Mouse (Mus musculus): ENCODE results near the gene Kctd11. TPM values are rescaled to one million over a fixed set of nuclear protein-coding genes. Genes with fewer than 3 reads are reported as not detected.

Gene Kctd11
- polyA plus RNA-seq, 1 experiment from 2014 or later: 3.3 TPM

GRCm38 (mm10) chr11:69886907-69887635 is 5.9 kb upstream of the Kctd11 start:
- Histone ChIP-seq H3K4me2 (no peak overlapping the region), H3K9me3 (no peaks in the 10 kb centered on the region), H3K27ac (replicated peaks) (no peak overlapping the region), H3K4me1 (replicated peaks) (peaks cover 5% of the 10 kb centered on the region; the same call in 1 of the 2 replicates), H3K36me3 (no peaks in the 10 kb centered on the region), H3K9ac (no peak overlapping the region), H3K27me3 (peaks cover 2% of the 10 kb centered on the region; the same call in 1 of the 2 replicates), H3K4me3 (no peak overlapping the region)
- 78% methylated on average over 8 of the region's 8 CpGs for WGBS
- no peak for ATAC-seq (ENCODE audit: low read depth)

- Histone ChIP-seq H3K27me3 (peaks cover 10% of the 10 kb centered on the region), H3K4me2 (no peak overlapping the region), H3K9ac (no peak overlapping the region), H3K4me1 (replicated peaks) (peaks cover 22% of the 10 kb centered on the region), H3K4me3 (no peak overlapping the region), H3K36me3 (no peaks in the 10 kb centered on the region), H3K9me3 (no peaks in the 10 kb centered on the region), H3K27ac (replicated peaks) (no peak overlapping the region)
- ATAC-seq (ENCODE audit: low read depth): no peak
- 81% methylated on average over 8 of the region's 8 CpGs for WGBS
Measured at GRCm38 (mm10) chr11:69884663-69885062, 3.5 kb upstream of the Kctd11 start.

DNA sequence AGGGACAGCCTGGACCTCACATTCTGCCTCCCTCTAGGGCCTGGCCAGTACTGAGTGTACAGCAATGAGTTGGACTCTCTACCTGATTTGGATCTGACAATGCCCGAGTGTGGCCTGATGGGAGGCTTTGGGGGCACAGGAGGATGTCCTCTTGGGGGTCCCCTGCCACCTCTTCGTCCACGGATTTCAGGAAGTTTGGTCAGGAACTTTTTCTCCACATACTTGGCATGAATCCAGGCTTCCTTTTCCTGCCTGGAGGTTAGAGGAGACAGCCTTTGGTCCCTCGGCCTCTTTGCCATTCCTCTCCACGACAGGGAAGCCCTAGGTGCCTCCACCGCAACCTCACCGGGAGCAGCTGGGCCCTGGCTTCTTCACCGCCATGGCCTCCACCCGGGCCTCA is 3.0 kb upstream of the Kctd11 start:
- Histone ChIP-seq H3K9me3 (no peaks in the 10 kb centered on the region), H3K27me3 (peaks cover 14% of the 10 kb centered on the region), H3K4me3 (no peak overlapping the region), H3K36me3 (no peaks in the 10 kb centered on the region), H3K9ac (no peak overlapping the region), H3K4me1 (replicated peaks) (peaks cover 26% of the 10 kb centered on the region), H3K4me2 (no peak overlapping the region), H3K27ac (replicated peaks) (no peak overlapping the region)
- WGBS: 77% methylated on average over 9 of the region's 9 CpGs
- no peak for ATAC-seq (ENCODE audit: low read depth)

DNA sequence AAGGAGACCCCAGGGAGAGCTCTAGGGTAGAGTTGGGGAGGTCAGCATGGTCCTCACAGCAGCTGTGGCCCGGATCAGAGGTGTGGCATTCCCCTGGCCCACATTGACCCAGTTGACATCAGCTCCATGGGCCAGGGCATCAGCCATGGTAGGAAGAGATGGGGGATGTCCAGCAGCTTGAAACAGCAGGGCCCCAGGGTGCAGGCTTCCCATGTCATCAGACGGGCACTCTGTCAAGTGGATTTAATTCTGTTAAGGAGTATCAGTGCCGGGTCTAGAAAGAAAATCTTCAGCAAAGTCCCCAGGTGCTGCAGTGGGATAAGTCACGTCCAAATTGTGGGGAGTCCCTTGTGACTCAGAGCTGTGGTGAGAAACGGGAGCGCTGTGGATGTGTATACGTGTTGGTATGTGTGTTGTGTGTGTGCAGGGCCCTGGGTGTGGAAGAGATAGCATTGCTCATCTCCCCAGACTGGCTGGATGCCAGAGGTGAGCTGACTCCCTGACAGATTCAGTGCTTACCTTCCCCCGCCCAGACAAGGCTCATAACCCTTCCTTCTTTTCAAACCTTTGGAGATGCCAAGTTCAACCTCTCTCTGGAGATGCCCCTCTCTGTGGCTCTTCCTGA is 2.4 kb upstream of the Kctd11 start:
- Histone ChIP-seq H3K9ac (no peak overlapping the region), H3K4me1 (replicated peaks) (peaks cover 28% of the 10 kb centered on the region), H3K4me3 (no peak overlapping the region), H3K4me2 (no peak overlapping the region), H3K27ac (replicated peaks) (no peak overlapping the region), H3K27me3 (peaks cover 15% of the 10 kb centered on the region), H3K36me3 (no peaks in the 10 kb centered on the region), H3K9me3 (no peaks in the 10 kb centered on the region)
- ATAC-seq (ENCODE audit: low read depth): no peak
- WGBS: 86% methylated on average over 8 of the region's 8 CpGs

DNA sequence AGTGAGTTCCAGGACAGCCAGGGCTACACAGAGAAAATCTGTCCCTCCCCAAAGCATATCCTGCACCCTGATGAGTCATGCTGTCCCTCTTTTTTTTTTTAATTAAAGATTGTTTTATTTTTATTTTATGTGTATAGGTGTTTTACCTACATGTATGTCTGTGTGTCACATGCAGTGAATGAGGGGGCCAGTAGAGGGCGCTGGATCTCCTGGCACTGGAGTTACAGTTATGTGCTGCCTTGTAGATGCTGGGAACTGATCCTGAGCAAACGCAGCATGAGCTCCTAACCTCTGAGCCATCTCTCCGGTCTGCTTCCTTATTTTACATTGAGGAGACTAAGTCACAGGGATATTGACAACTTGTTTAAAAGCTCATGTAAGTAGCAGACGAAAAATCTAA is 1.9 kb upstream of the Kctd11 start:
- Histone ChIP-seq H3K9ac (no peak overlapping the region), H3K4me2 (no peak overlapping the region), H3K27ac (replicated peaks) (no peak overlapping the region), H3K27me3 (peaks cover 15% of the 10 kb centered on the region), H3K36me3 (no peaks in the 10 kb centered on the region), H3K4me1 (replicated peaks) (peaks cover 32% of the 10 kb centered on the region), H3K4me3 (no peak overlapping the region), H3K9me3 (no peaks in the 10 kb centered on the region)
- ATAC-seq (ENCODE audit: low read depth): no peak
- WGBS: 65% methylated on average over 4 of the region's 4 CpGs

DNA sequence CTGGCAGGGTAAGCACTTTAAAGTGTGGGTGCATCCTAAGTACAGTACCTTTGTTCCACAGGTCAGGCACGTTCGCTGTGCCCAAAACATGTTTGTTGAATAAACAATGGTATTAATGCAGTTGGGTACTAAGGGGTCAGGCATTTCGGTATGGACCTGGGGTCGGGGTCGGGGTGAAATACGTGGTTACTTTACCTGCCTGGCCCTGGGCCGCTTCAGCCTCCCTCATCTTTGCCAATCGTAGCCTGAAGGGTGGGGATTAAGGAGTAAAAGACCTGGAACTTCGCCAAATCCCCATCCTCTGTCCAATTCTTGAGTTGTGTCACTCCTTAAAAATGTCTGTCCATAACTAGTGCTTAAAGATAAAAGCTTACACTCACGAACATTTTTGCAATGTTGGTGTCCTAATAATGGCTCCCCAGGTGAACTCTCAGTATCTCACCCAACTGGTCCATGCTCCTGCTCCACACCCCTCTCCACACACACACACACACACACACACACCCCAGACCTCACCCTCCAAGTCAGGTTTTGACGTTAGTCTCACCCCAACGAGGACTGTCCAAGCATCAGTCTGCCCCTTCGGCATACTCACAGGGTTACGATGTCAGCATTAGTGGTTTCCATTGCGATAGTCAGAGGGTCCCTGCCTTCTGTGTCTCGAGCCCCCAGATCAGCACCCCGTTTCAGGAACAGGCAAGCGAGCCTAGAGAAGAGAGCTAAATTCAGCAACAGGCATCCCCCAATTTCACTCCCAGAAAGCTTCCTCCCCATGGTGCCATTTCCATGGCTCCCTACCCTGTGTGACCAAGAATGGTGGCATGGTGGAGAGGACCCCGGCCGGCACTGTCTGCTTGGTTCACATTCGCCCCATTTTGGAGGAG is 823 bp upstream of the Kctd11 start:
- Histone ChIP-seq H3K4me1 (replicated peaks) (peaks cover 40% of the 10 kb centered on the region), H3K4me3 (peak overlapping the region; percentile 42), H3K4me2 (peak overlapping the region; percentile 74), H3K27ac (replicated peaks) (peak overlapping the region; percentile 72; the same call in 1 of the 2 replicates), H3K9ac (peak overlapping the region; percentile 65), H3K36me3 (no peaks in the 10 kb centered on the region), H3K9me3 (no peaks in the 10 kb centered on the region), H3K27me3 (peaks cover 15% of the 10 kb centered on the region)
- ATAC-seq (ENCODE audit: low read depth): no peak
- 63% methylated on average over 21 of the region's 21 CpGs for WGBS

DNA sequence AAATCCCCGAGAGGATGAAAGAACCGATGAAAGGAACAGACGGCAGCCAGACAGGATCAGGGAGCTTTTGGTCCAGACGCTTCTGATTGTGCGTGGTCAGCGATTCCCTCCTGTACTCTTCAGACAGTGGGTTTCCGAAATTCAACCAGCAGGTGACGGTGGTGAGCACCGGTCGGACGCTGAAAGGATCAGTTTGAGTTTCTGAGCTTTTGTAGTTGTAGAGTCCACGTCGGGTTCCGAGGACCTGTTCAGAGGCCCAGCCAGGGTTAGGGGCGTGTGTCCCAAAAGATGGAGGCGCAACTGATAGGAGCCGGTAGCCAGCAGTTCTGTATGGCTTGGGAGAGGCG is 727 bp downstream of the Kctd11 start:
- H3K9ac ChIP-seq: peak overlapping the region; percentile 65
- peak; percentile 17 for ATAC-seq (ENCODE audit: low read depth)
- peak overlapping the region; percentile 74 for H3K4me2 ChIP-seq
- peak overlapping the region; percentile 72; the same call in 1 of the 2 replicates for H3K27ac ChIP-seq (replicated peaks)
- no peaks in the 10 kb centered on the region for H3K36me3 ChIP-seq
- WGBS: under 1% methylated on average over 18 of the region's 18 CpGs
- no peaks in the 10 kb centered on the region for H3K9me3 ChIP-seq
- peak overlapping the region; percentile 42 for H3K4me3 ChIP-seq
- peaks cover 15% of the 10 kb centered on the region for H3K27me3 ChIP-seq
- H3K4me1 ChIP-seq (replicated peaks): peaks cover 41% of the 10 kb centered on the region

- Histone ChIP-seq H3K27ac (replicated peaks) (no peak overlapping the region), H3K36me3 (no peaks in the 10 kb centered on the region), H3K27me3 (peaks cover 15% of the 10 kb centered on the region), H3K4me1 (replicated peaks) (peaks cover 41% of the 10 kb centered on the region), H3K4me2 (peak overlapping the region; percentile 74), H3K9ac (peak overlapping the region; percentile 65; the same call in 1 of the 2 replicates), H3K4me3 (peak overlapping the region; percentile 42), H3K9me3 (no peaks in the 10 kb centered on the region)
- ATAC-seq (ENCODE audit: low read depth): no peak
- 55% methylated on average over 15 of the region's 15 CpGs for WGBS
Measured at GRCm38 (mm10) chr11:69879711-69880110, 1.5 kb downstream of the Kctd11 start.

- H3K9ac ChIP-seq: no peak overlapping the region
- H3K27me3 ChIP-seq: peaks cover 15% of the 10 kb centered on the region
- H3K27ac ChIP-seq (replicated peaks): no peak overlapping the region
- no peaks in the 10 kb centered on the region for H3K9me3 ChIP-seq
- 89% methylated on average over 6 of the region's 6 CpGs for WGBS
- no peaks in the 10 kb centered on the region for H3K36me3 ChIP-seq
- H3K4me2 ChIP-seq: peak overlapping the region; percentile 74
- ATAC-seq (ENCODE audit: low read depth): no peak
- no peak overlapping the region for H3K4me3 ChIP-seq
- H3K4me1 ChIP-seq (replicated peaks): peaks cover 41% of the 10 kb centered on the region
Measured at GRCm38 (mm10) chr11:69878952-69879351, 2.3 kb downstream of the Kctd11 start.

DNA sequence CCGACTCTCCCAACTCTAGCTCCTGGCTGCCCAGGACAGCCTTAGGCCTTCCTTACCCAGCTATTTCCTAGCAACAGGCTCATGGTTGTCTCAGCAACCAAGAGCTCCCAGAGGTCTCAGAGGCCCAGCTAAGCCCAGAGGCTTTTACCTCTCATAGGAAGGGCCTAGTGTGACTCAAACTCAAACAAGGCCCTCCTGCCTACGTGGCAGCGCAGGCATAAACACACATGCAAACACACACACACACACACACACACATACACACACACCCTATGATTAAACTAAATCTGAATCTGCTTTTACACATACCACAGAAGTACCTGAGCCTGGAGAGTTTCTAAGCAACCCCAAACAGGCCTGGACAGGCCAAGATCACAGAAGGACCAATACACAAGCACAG is 2.8 kb downstream of the Kctd11 start:
- H3K27ac ChIP-seq (replicated peaks): no peak overlapping the region
- ATAC-seq (ENCODE audit: low read depth): no peak
- no peak overlapping the region for H3K4me3 ChIP-seq
- no peaks in the 10 kb centered on the region for H3K36me3 ChIP-seq
- no peak overlapping the region; the same call in 1 of the 2 replicates for H3K9ac ChIP-seq
- no peaks in the 10 kb centered on the region for H3K9me3 ChIP-seq
- H3K4me1 ChIP-seq (replicated peaks): peaks cover 41% of the 10 kb centered on the region
- H3K4me2 ChIP-seq: no peak overlapping the region
- peaks cover 15% of the 10 kb centered on the region for H3K27me3 ChIP-seq
- WGBS: 81% methylated on average over 3 of the region's 3 CpGs

- Histone ChIP-seq H3K9me3 (no peaks in the 10 kb centered on the region), H3K4me2 (peak within 1 kb of the TSS; percentile 39), H3K4me1 (replicated peaks) (peaks cover 41% of the 10 kb centered on the region), H3K27me3 (peaks cover 15% of the 10 kb centered on the region), H3K4me3 (peak within 1 kb of the TSS; percentile 15; the same call in 1 of the 2 replicates), H3K36me3 (no peaks in the 10 kb centered on the region), H3K27ac (replicated peaks) (no peak within 1 kb of the TSS), H3K9ac (peak within 1 kb of the TSS; percentile 4; the same call in 1 of the 2 replicates)
- no peak for ATAC-seq (ENCODE audit: low read depth)
- WGBS: 93% methylated on average over 11 of the region's 11 CpGs
Measured at GRCm38 (mm10) chr11:69877878-69878277, 3.3 kb downstream of the Kctd11 start, which contains the start of gene Tmem95. TSS of gene Tmem95 (minus strand) at chr11:69878018.

DNA sequence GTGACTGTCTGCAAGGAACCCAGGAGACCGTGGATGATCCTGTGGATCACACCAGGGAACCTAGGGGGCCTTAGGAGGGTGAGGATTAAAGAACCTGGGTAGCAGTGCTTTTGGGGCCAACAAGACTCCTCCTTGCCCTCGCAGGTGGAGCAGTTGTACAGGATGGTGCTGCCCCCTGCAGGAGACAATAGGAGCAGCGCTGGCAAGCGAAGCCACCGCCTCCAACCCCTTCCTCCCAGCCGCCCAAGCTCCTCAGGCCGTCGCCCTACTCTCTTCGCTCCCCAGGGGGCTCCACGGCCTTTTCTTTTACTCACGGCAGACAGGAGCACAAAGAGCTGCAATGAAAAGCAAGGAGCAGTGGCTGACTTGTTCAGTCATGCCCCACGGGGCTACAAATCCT is 4.3 kb downstream of the Kctd11 start:
- Histone ChIP-seq H3K4me1 (replicated peaks) (peaks cover 40% of the 10 kb centered on the region), H3K9ac (0 out of 2 replicates have a peak overlapping the region, but pooled peaks have one; percentile 4), H3K9me3 (no peaks in the 10 kb centered on the region), H3K4me3 (peak overlapping the region; percentile 15; the same call in 1 of the 2 replicates), H3K36me3 (no peaks in the 10 kb centered on the region), H3K27ac (replicated peaks) (no peak overlapping the region), H3K4me2 (peak overlapping the region; percentile 39), H3K27me3 (peaks cover 11% of the 10 kb centered on the region)
- ATAC-seq (ENCODE audit: low read depth): peak; percentile 5; the same call in 1 of the 2 replicates
- 2% methylated on average over 12 of the region's 12 CpGs for WGBS
